Mouse (Mus musculus) bone marrow macrophage, adult 2 months (primary cell): ENCODE results near the gene Myof.

Source experiments
- CTCF ChIP-seq: IDR thresholded peaks from 2 replicates; pipeline ENCODE4 v1.5.1; 2012; ENCODE audit warnings: low read depth, mild to moderate bottlenecking, low read length, moderate library complexity
- POLR2A ChIP-seq: IDR thresholded peaks from 2 replicates; pipeline ENCODE4 v1.6.1; 2012; ENCODE audit warnings: mild to moderate bottlenecking, low read depth, low read length, borderline replicate concordance

- no peak for TF ChIP-seq POLR2A
- no peak for TF ChIP-seq CTCF
Observed at GRCm38 (mm10) chr19:37992184-37992554, 51.2 kb downstream of the Myof start.
